In the genomic region with DNA sequence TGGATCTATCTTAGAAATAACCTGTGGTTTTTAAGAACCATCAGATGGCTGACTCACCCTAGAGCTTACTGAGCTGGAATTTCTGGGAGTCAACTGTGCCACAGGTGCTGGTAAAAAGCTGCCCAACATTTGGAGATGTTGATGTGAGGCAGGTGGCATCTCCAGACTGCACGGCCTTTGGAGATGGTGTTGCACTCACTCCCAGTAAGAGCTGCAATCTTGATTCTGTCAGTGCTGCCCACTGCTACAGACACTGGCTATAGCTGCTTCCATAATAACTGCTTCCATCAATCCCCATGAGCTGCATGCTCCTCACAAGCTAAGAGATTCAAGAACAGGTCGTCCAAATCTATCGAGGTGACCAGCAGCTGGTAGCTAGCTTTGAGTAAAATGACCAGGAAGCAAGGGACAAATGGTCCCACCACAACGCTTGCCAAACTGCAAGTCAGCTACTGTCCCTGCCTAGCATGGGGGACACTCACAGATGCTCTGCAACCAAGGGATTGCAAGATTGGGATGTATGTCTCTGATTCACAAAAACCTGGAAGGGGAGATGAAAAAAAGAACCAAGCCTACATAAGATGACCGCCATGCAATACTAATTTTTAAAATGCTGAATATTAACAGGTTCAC, we compare ENCODE assay signal across 8 mouse cellular contexts. TPM values are rescaled to one million over a fixed set of nuclear protein-coding genes. Genes with fewer than 3 reads are reported as not detected.
DNase-seq lines count a peak whose midpoint lies in the region; ATAC-seq and TF ChIP-seq lines count a peak whose summit lies in the region.

No protein-coding gene starts in this region.

- H3K4me2 ChIP-seq in lung, postnatal 0 days (replicated peaks; ENCODE audit: low read depth, low read length): peak overlapping the region; percentile 66; the same call in 1 of the 2 replicates
- H3K4me2 ChIP-seq in limb, embryonic 11.5 days (ENCODE audit: low read depth, severe bottlenecking): peak overlapping the region; percentile 61
- H3K4me2 ChIP-seq in stomach, embryonic 14.5 days (replicated peaks; ENCODE audit: low read depth, low read length): peak overlapping the region; percentile 62

- peak; percentile 12 for DNase-seq in CD4-positive, CD25-positive, alpha-beta regulatory T cell, adult 2 months (ENCODE audit: low read depth, low spot score)
- no peak for DNase-seq in lung, postnatal 0 days (ENCODE audit: low spot score)
- no peak for DNase-seq in lung, postnatal 4 days
- DNase-seq in limb, embryonic 11.5 days (ENCODE audit: low spot score): no peak
- DNase-seq in thymus, adult 2 months: no peak
- DNase-seq in retina, embryonic 14.5 days (ENCODE audit: low spot score): no peak

- no peak for TF ChIP-seq POLR2A in thymus, adult 2 months (IDR thresholded peaks at IDR 0.05; ENCODE audit: control insufficient read depth, extremely low read depth, insufficient read depth, low read length, poor library complexity)

- no peak overlapping the region for H3K27ac ChIP-seq in lung, postnatal 0 days (ENCODE audit: low read length)
- H3K27ac ChIP-seq in limb, embryonic 11.5 days (replicated peaks; ENCODE audit: low read depth, low read length): no peak overlapping the region
- H3K27ac ChIP-seq in stomach, embryonic 14.5 days (ENCODE audit: low read length): no peak overlapping the region
- H3K27ac ChIP-seq in thymus, adult 2 months (ENCODE audit: control insufficient read depth, insufficient read depth, low read length): no peak overlapping the region

- no peak overlapping the region for H3K4me3 ChIP-seq in lung, postnatal 0 days (ENCODE audit: low read depth, low read length)
- H3K4me3 ChIP-seq in limb, embryonic 11.5 days (ENCODE audit: low read depth, low read length): peak overlapping the region; percentile 59; the same call in 1 of the 2 replicates
- peak overlapping the region; percentile 60 for H3K4me3 ChIP-seq in stomach, embryonic 14.5 days (ENCODE audit: low read depth, low read length)
- H3K4me3 ChIP-seq in thymus, adult 2 months (ENCODE audit: control insufficient read depth, insufficient read depth, low read length): no peak overlapping the region

- peaks cover 8% of the 10 kb centered on the region; the same call in 1 of the 2 replicates for H3K4me1 ChIP-seq in lung, postnatal 0 days (ENCODE audit: insufficient read depth, low read depth, low read length)
- H3K4me1 ChIP-seq in limb, embryonic 11.5 days (ENCODE audit: control insufficient read depth, insufficient read depth, low read length): no peaks in the 10 kb centered on the region
- H3K4me1 ChIP-seq in stomach, embryonic 14.5 days (ENCODE audit: control insufficient read depth, insufficient read depth, low read length): peaks cover 12% of the 10 kb centered on the region; the same call in 1 of the 2 replicates
- peaks cover 6% of the 10 kb centered on the region for H3K4me1 ChIP-seq in thymus, adult 2 months (replicated peaks; ENCODE audit: control insufficient read depth, insufficient read depth, low read length)

- no peak for TF ChIP-seq EP300 in lung, postnatal 0 days (IDR thresholded peaks at IDR 0.05)

- H3K9me3 ChIP-seq in lung, postnatal 0 days (ENCODE audit: low read length): no peaks in the 10 kb centered on the region
- no peaks in the 10 kb centered on the region for H3K9me3 ChIP-seq in limb, embryonic 11.5 days (ENCODE audit: control insufficient read depth, low read length)
- H3K9me3 ChIP-seq in stomach, embryonic 14.5 days (ENCODE audit: control insufficient read depth, low read depth, low read length): no peaks in the 10 kb centered on the region

- no peak for ATAC-seq in CD4-positive, CD25-positive, alpha-beta regulatory T cell, adult 4 months
- ATAC-seq in lung, postnatal 0 days: no peak
- no peak for ATAC-seq in limb, embryonic 11.5 days (ENCODE audit: insufficient number of reproducible peaks, low FRiP score, low TSS enrichment, low read depth)
- no peak for ATAC-seq in stomach, embryonic 14.5 days (ENCODE audit: insufficient number of reproducible peaks, insufficient read depth, low FRiP score, low read depth)

- TF ChIP-seq CTCF in lung, postnatal 0 days (IDR thresholded peaks at IDR 0.05): no peak
- TF ChIP-seq CTCF in thymus, adult 2 months (IDR thresholded peaks at IDR 0.05; ENCODE audit: borderline replicate concordance, control insufficient read depth, extremely low read depth, insufficient read depth, low read length, poor library complexity): no peak

- no peak overlapping the region for H3K9ac ChIP-seq in lung, postnatal 0 days (replicated peaks; ENCODE audit: low read depth)
- H3K9ac ChIP-seq in limb, embryonic 11.5 days (ENCODE audit: low read length): no peak overlapping the region
- peak overlapping the region; percentile 49; the same call in 1 of the 2 replicates for H3K9ac ChIP-seq in stomach, embryonic 14.5 days (replicated peaks; ENCODE audit: low read depth, low read length)

- 66% methylated on average over 5 of the region's 5 CpGs for WGBS in lung, postnatal 0 days
- 71% methylated on average over 5 of the region's 5 CpGs for WGBS in limb, embryonic 11.5 days
- 76% methylated on average over 5 of the region's 5 CpGs for WGBS in stomach, embryonic 14.5 days
- 84% methylated on average over 5 of the region's 5 CpGs for WGBS in thymus, adult 2 months

- H3K27me3 ChIP-seq in lung, postnatal 0 days (replicated peaks; ENCODE audit: insufficient read depth, low read length): no peaks in the 10 kb centered on the region
- peaks cover 4% of the 10 kb centered on the region for H3K27me3 ChIP-seq in limb, embryonic 11.5 days (ENCODE audit: control insufficient read depth, insufficient read depth, low read length)
- no peaks in the 10 kb centered on the region for H3K27me3 ChIP-seq in stomach, embryonic 14.5 days (ENCODE audit: control insufficient read depth, insufficient read depth, low read length)
- H3K27me3 ChIP-seq in thymus, adult 2 months (ENCODE audit: control insufficient read depth, insufficient read depth, low read length): no peaks in the 10 kb centered on the region

- peaks cover 5% of the 10 kb centered on the region; the same call in 1 of the 2 replicates for H3K36me3 ChIP-seq in lung, postnatal 0 days (ENCODE audit: insufficient read depth, low read length)
- peaks cover 7% of the 10 kb centered on the region; the same call in 1 of the 2 replicates for H3K36me3 ChIP-seq in limb, embryonic 11.5 days (ENCODE audit: control insufficient read depth, insufficient read depth, low read length)
- H3K36me3 ChIP-seq in stomach, embryonic 14.5 days (ENCODE audit: control insufficient read depth, insufficient read depth, low read length): peaks cover 24% of the 10 kb centered on the region
- no peaks in the 10 kb centered on the region; the same call in 1 of the 2 replicates for H3K36me3 ChIP-seq in thymus, adult 2 months (ENCODE audit: control insufficient read depth, insufficient read depth, low read length)

RNA-seq across cellular contexts. Expression of gene Rpp38, which starts 1.3 kb away (rescaled TPM):
- polyA plus RNA-seq in CD4-positive, CD25-positive, alpha-beta regulatory T cell, adult 4 months (2017; shearing (Covaris generic)): 10 to 100 TPM; 20.8 to 21.6 TPM
- 8.9 and 10.0 TPM in 2 replicates for polyA plus RNA-seq in lung, postnatal 0 days (2015; fragmentation: Nextera tagmentation; extraction: Ambion mirVana)
- 18.7 and 22.3 TPM in 2 replicates for polyA plus RNA-seq in limb, embryonic 11.5 days (2014; fragmentation: Nextera tagmentation; extraction: Ambion mirVana)
- 23.3 and 25.4 TPM in 2 replicates for polyA plus RNA-seq in stomach, embryonic 14.5 days (2014; fragmentation: Nextera tagmentation; extraction: Ambion mirVana)
- polyA plus RNA-seq in thymus, adult 2 months (2012; rRNA removed): 3.4 and 3.5 TPM in 2 replicates

RNA-seq across cellular contexts. Expression of gene Acbd7, which starts 4.8 kb away (rescaled TPM):
- under 1 TPM in 1 of 2 experiments, not detected in 1; 0.65 TPM for polyA plus RNA-seq in CD4-positive, CD25-positive, alpha-beta regulatory T cell, adult 4 months (2017; shearing (Covaris generic))
- 2.5 and 3.3 TPM in 2 replicates for polyA plus RNA-seq in lung, postnatal 0 days (2015; fragmentation: Nextera tagmentation; extraction: Ambion mirVana)
- polyA plus RNA-seq in limb, embryonic 11.5 days (2014; fragmentation: Nextera tagmentation; extraction: Ambion mirVana): not detected in 2 replicates
- polyA plus RNA-seq in stomach, embryonic 14.5 days (2014; fragmentation: Nextera tagmentation; extraction: Ambion mirVana): 1.1 and 1.4 TPM in 2 replicates
- polyA plus RNA-seq in thymus, adult 2 months (2012; rRNA removed): not detected in 2 replicates

RNA-seq across cellular contexts. Expression of gene Nmt2, which starts 47.2 kb away (rescaled TPM):
- 10 to 100 TPM; 57.0 to 61.4 TPM for polyA plus RNA-seq in CD4-positive, CD25-positive, alpha-beta regulatory T cell, adult 4 months (2017; shearing (Covaris generic))
- polyA plus RNA-seq in lung, postnatal 0 days (2015; fragmentation: Nextera tagmentation; extraction: Ambion mirVana): 35.0 and 37.0 TPM in 2 replicates
- 35.1 and 35.5 TPM in 2 replicates for polyA plus RNA-seq in limb, embryonic 11.5 days (2014; fragmentation: Nextera tagmentation; extraction: Ambion mirVana)
- polyA plus RNA-seq in stomach, embryonic 14.5 days (2014; fragmentation: Nextera tagmentation; extraction: Ambion mirVana): 49.5 and 49.8 TPM in 2 replicates
- polyA plus RNA-seq in thymus, adult 2 months (2012; rRNA removed): 7.4 and 8.1 TPM in 2 replicates

Comparison
In these comparisons a context has a peak if more than half of its experiments do, and no peak if none do; other contexts are left out.
1. H3K4me3 ChIP-seq: peak in limb, embryonic 11.5 days (single experiment) and stomach, embryonic 14.5 days (single experiment); none in lung, postnatal 0 days (single experiment) and thymus, adult 2 months (single experiment).
2. Peak in every context shown above with its lines, with median percentiles within 50 percentile points of each other: H3K4me2 ChIP-seq.